Mouse (Mus musculus): ENCODE measurements around the gene Cdk18. TPM values are rescaled to one million over a fixed set of nuclear protein-coding genes. Genes with fewer than 3 reads are reported as not detected.

Cdk18 gene
- total RNA-seq, 2 experiments from 2014 or later: 9.9 to 12.5 TPM

DNA sequence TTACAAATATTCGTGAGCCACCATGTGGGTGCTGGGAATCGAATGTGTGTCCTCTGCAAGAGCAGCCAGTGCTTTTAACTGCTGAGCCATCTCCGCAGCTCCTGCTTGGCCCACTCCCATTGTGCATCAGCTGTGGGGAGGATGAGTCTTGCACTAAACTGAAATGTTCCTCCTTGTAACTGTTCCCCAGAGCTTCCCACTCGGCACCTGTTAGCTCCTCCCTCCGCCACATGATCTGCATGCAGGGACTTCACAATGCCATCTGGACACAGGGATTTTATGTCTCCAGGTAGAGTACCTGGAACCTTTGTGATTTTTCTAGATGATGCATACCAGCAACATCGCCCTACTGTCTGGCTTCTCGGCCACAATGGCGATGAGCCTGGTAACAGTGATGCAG, 70.0 kb downstream of the Cdk18 start:
- no peak for DNase-seq
- intact Hi-C loops (cut with DNase I): loop anchor here (5.0 kb wide), 1 partner anchor 48 kb away; no protein-coding TSS in a partner anchor

DNA sequence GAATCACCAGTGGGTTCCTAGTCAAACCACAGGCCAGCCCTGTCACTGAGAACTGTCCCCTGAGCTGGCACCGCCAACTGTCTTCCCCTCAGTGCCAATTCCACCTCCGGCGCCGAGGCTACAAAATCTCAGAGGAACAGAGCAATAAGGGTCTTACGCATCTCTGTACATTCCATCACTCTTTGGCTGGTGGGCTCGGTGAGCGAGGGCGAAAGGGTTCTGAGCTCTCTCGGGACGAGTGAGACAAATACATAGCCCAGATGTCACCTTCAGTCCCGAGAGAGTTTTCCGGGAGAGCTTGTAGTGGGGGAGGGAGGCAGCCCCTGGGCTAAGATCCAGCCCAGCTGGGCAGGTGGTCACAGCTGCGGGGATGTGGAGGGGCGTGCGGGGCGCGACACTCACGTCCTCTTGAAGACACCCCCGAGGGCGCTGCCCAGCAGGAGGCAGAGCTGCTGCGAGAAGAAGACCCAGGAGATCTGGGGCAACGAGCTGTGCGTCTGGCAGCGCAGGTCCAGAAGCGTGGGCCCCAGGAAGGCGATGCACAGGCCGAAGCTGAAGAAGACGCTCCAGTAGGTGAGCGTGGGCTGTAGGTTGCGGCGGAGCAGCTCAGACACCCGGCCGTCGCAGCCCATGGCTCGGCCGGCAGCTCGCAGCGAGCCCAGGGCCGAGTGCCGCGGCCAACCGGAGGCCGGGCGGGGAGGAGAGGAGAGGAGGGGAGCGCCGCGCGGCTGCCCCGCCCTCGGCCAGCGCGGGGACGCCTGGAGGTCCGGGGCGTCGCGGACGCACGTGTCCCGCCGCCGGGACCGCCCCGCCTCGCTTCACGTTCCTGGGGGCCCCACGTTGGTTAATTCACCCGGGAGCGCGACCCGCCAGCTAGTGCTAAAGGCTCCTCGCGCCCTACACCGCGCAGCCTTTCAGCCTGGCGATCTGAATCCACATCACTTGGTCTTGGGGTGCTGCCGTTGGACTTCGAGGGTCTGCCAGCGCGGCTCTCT, 71.9 kb downstream of the Cdk18 start, which contains the start of gene Mfsd4a:
Gene Mfsd4a, minus strand, starts transcription at position 802 of the 995 bp plus-strand sequence.
- peak; percentile 71 to 74 for DNase-seq
- intact Hi-C loops (cut with DNase I): loop anchor here (5.0 kb wide), 1 partner anchor 50 kb away; no protein-coding TSS in a partner anchor

- intact Hi-C loops (cut with DNase I): loop anchor here (5.0 kb wide), 1 partner anchor 52 kb away; no protein-coding TSS in a partner anchor
Measured at GRCm38 (mm10) chr1:132065475-132066172, 73.9 kb downstream of the Cdk18 start.

GRCm38 (mm10) chr1:132065001-132065400, 74.5 kb downstream of the Cdk18 start:
- DNase-seq: no peak
- intact Hi-C loops (cut with DNase I): loop anchor here (5.0 kb wide), 1 partner anchor 52 kb away; no protein-coding TSS in a partner anchor

More at GRCm38 (mm10) chr1:132065475-132066172, 73.9 kb downstream of the Cdk18 start:
- DNase-seq: no peak

DNA sequence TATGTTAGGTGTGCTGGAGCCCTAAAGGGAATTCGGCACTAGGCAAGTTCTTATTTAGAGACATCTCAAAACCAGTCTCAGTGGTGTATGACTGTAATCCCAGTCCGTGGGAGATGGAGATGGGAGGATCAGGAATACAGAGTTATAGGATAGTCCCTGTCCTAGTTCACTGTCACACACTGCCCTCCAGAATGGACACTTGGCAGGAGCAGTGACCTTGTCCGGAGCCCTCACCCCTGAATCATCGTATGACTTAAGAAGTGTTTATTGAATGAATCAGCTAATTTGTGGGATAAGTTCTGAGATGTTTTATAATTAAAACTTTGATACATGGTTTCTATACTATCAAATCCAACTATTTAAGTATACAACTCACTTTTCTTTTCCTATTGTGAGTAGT, 76.4 kb downstream of the Cdk18 start:
- intact Hi-C loops (cut with DNase I): loop anchor here (5.0 kb wide), 1 partner anchor 44 kb away; no protein-coding TSS in a partner anchor

More for the DNA sequence above, 76.4 kb downstream of the Cdk18 start:
- no peak for DNase-seq

Other genes starting within 250 kb of the Cdk18 start
- gene Nucks1, start 229.2 kb downstream of the Cdk18 start, total RNA-seq (2021): 10 to 100 TPM; 60.8 to 63.9 TPM
- gene Slc45a3, start 176.7 kb downstream of the Cdk18 start, total RNA-seq (2021): 1 to 10 TPM; 6.1 to 8.2 TPM
- 100 to 1,000 TPM; 105 to 111 TPM for gene Elk4, start 132.1 kb downstream of the Cdk18 start, total RNA-seq (2021)
- gene Mfsd4a, start 71.6 kb downstream of the Cdk18 start, total RNA-seq (2021): 1 to 10 TPM; 1.2 to 1.4 TPM
- gene Lemd1, start 51.7 kb upstream of the Cdk18 start, total RNA-seq (2021): not detected
- not detected for gene AC124108.1, start 51.8 kb upstream of the Cdk18 start, total RNA-seq (2021)
- not detected for gene Gm10188, start 90.1 kb upstream of the Cdk18 start, total RNA-seq (2021)
- gene Klhdc8a, start 158.9 kb upstream of the Cdk18 start, total RNA-seq (2021): 10 to 100 TPM; 23.6 to 29.0 TPM
- gene Nuak2, start 176.4 kb upstream of the Cdk18 start, total RNA-seq (2021): 1 to 10 TPM; 3.6 to 5.4 TPM

Data from heart, postnatal 14 days (tissue).